Mouse (Mus musculus): ENCODE results near the gene Hira.

- TF ChIP-seq CTCF (IDR thresholded peaks at IDR 0.05; ENCODE audit: low read depth) (no peak), EP300 (optimal IDR thresholded peaks at IDR 0.05) (no peak)
Measured at GRCm38 (mm10) chr16:18884044-18884443, 7.2 kb downstream of the Hira start.

All from stomach, postnatal 0 days (tissue).